Comparison of ENCODE assay signal across 10 mouse cellular contexts in the genomic region with DNA sequence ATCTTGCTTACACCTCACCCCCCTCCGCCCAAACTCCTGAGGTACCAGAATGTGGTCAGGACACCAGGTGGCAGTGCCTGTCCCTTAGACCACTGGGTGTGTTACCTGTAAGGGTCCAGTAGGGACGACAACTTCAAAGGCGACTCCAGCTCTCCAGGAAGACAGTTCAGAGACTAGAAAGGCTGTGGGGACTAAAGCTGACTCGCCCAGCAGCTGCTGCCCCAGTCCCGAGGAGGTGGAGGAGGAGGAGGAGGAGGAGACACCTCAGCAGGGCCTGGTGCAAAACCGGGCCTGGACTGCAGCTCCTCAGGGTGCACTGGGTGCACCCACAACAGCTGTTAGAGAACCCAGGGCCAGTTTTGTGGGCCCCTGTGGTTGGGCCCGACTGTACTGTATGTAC. TPM values are rescaled to one million over a fixed set of nuclear protein-coding genes. Genes with fewer than 3 reads are reported as not detected.
A peak's percentile ranks its signal among the peaks of the same experiment; 100 is the strongest.
DNase-seq lines count a peak whose midpoint lies in the region; ATAC-seq and TF ChIP-seq lines count a peak whose summit lies in the region.
"Had no signal": no experiment of that assay in that cellular context is flagged by ENCODE, and none has a peak within 500 bp of the region (broad histone marks: within the 10 kb centered on the region; RNA-seq: fewer than 3 reads in every experiment).

Gene Sytl1 (minus strand): TSS at position 232 of the 400 bp plus-strand sequence.

- WGBS in kidney, adult 2 months, result 32% methylated on average over 7 of the region's 7 CpGs
- 32% methylated on average over 7 of the region's 7 CpGs for WGBS in intestine, embryonic 15.5 days
- 15% methylated on average over 7 of the region's 7 CpGs for WGBS in small intestine, adult 2 months
- 42% methylated on average over 7 of the region's 7 CpGs for WGBS in forebrain, embryonic 15.5 days

- H3K27ac ChIP-seq in kidney, adult 2 months (ENCODE audit: insufficient read depth, low read depth, low read length), result no peak within 1 kb of the TSS
- peak within 1 kb of the TSS; percentile 42 for H3K27ac ChIP-seq in ES-Bruce4 (ENCODE audit: insufficient read depth, low read length)
- H3K27ac ChIP-seq in intestine, embryonic 15.5 days, result no peak within 1 kb of the TSS
- H3K27ac ChIP-seq in small intestine, adult 2 months (ENCODE audit: insufficient read depth, low read depth, low read length), result peak within 1 kb of the TSS; percentile 10; the same call in 1 of the 2 replicates
- no peak within 1 kb of the TSS for H3K27ac ChIP-seq in forebrain, embryonic 15.5 days (replicated peaks)
- H3K27ac ChIP-seq: neural tube, embryonic 12.5 days had no signal

- no peak within 1 kb of the TSS for H3K4me2 ChIP-seq in intestine, embryonic 15.5 days (replicated peaks)
- no peak within 1 kb of the TSS for H3K4me2 ChIP-seq in forebrain, embryonic 15.5 days (replicated peaks)
- H3K4me2 ChIP-seq: neural tube, embryonic 12.5 days had no signal

- 0 out of 2 replicates have a peak, but pooled peaks have one; percentile 24 for TF ChIP-seq CTCF in kidney, adult 2 months (conservative IDR thresholded peaks at IDR 0.05; ENCODE audit: insufficient read depth, insufficient read length, low read depth, low read length)
- TF ChIP-seq CTCF in ES-Bruce4 (IDR thresholded peaks at IDR 0.05; ENCODE audit: low read depth, low read length), result peak; percentile 0
- no peak for TF ChIP-seq CTCF in small intestine, adult 2 months (IDR thresholded peaks at IDR 0.05; ENCODE audit: extremely low read depth, insufficient read length, insufficient replicate concordance, low read depth, low read length)

- no peaks in the 10 kb centered on the region for H3K4me1 ChIP-seq in kidney, adult 2 months (ENCODE audit: control insufficient read depth, insufficient read depth, low read length)
- peaks cover 4% of the 10 kb centered on the region for H3K4me1 ChIP-seq in ES-Bruce4 (ENCODE audit: control insufficient read depth, insufficient read depth, low read length)
- H3K4me1 ChIP-seq in intestine, embryonic 15.5 days (replicated peaks), result peaks cover 4% of the 10 kb centered on the region; the same call in 1 of the 2 replicates
- H3K4me1 ChIP-seq in small intestine, adult 2 months (ENCODE audit: control insufficient read depth, insufficient read depth, insufficient read length, low read length), result peaks cover 5% of the 10 kb centered on the region
- H3K4me1 ChIP-seq in forebrain, embryonic 15.5 days, result no peaks in the 10 kb centered on the region
- H3K4me1 ChIP-seq: neural tube, embryonic 12.5 days had no signal

- TF ChIP-seq EP300 in ES-Bruce4 (IDR thresholded peaks at IDR 0.05; ENCODE audit: insufficient read depth, low read depth, low read length), result no peak

- H3K9me3 ChIP-seq in ES-Bruce4 (replicated peaks; ENCODE audit: control insufficient read depth, insufficient read depth, low read length, poor library complexity, severe bottlenecking), result no peaks in the 10 kb centered on the region
- H3K9me3 ChIP-seq in intestine, embryonic 15.5 days, result no peaks in the 10 kb centered on the region
- H3K9me3 ChIP-seq in forebrain, embryonic 15.5 days, result no peaks in the 10 kb centered on the region

- TF ChIP-seq POLR2A in kidney, adult 2 months (IDR thresholded peaks at IDR 0.05; ENCODE audit: low read depth, low read length), result no peak
- no peak for TF ChIP-seq POLR2A in ES-Bruce4 (IDR thresholded peaks at IDR 0.05; ENCODE audit: insufficient read depth, low read length)
- no peak; the same call in 1 of the 2 replicates for TF ChIP-seq POLR2A in small intestine, adult 2 months (IDR thresholded peaks at IDR 0.05; ENCODE audit: low read depth, low read length)

- peak within 1 kb of the TSS; percentile 36 for H3K4me3 ChIP-seq in kidney, adult 2 months (ENCODE audit: insufficient read depth, low read depth, low read length)
- peak within 1 kb of the TSS; percentile 55 for H3K4me3 ChIP-seq in ES-Bruce4 (ENCODE audit: low read depth, low read length)
- H3K4me3 ChIP-seq in intestine, embryonic 15.5 days (replicated peaks), result no peak within 1 kb of the TSS
- peak within 1 kb of the TSS; percentile 51 for H3K4me3 ChIP-seq in small intestine, adult 2 months (ENCODE audit: low read depth, low read length)
- no peak within 1 kb of the TSS for H3K4me3 ChIP-seq in forebrain, embryonic 15.5 days
- H3K4me3 ChIP-seq: neural tube, embryonic 12.5 days had no signal

- DNase-seq in kidney, adult 2 months, result peak; percentile 36
- no peak for DNase-seq in kidney, adult 9 months
- no peak for DNase-seq in layer of hippocampus, adult 9-11 months
- no peak for DNase-seq in right cerebral cortex, postnatal 10 days (ENCODE audit: low spot score in 2 of 2)
- DNase-seq: cerebellum, postnatal 10 days had no signal

- H3K27me3 ChIP-seq in kidney, adult 2 months (replicated peaks; ENCODE audit: control insufficient read depth, insufficient read depth, low read length), result no peaks in the 10 kb centered on the region
- no peaks in the 10 kb centered on the region for H3K27me3 ChIP-seq in ES-Bruce4 (ENCODE audit: control insufficient read depth, insufficient read depth, low read length, poor library complexity, severe bottlenecking)
- H3K27me3 ChIP-seq in intestine, embryonic 15.5 days (replicated peaks), result no peaks in the 10 kb centered on the region
- no peaks in the 10 kb centered on the region for H3K27me3 ChIP-seq in small intestine, adult 2 months (ENCODE audit: control insufficient read depth, insufficient read depth, low read length)
- H3K27me3 ChIP-seq in forebrain, embryonic 15.5 days, result no peaks in the 10 kb centered on the region

- ATAC-seq in intestine, embryonic 15.5 days, result peak; percentile 47; the same call in 1 of the 2 replicates
- no peak for ATAC-seq in forebrain, embryonic 15.5 days (replicated peaks)

- peak within 1 kb of the TSS; percentile 17 for H3K9ac ChIP-seq in ES-Bruce4 (ENCODE audit: low read depth, poor library complexity, severe bottlenecking)
- no peak within 1 kb of the TSS for H3K9ac ChIP-seq in intestine, embryonic 15.5 days
- no peak within 1 kb of the TSS for H3K9ac ChIP-seq in forebrain, embryonic 15.5 days (replicated peaks)
- H3K9ac ChIP-seq: neural tube, embryonic 12.5 days had no signal

- H3K36me3 ChIP-seq in kidney, adult 2 months (ENCODE audit: control insufficient read depth, insufficient read depth, low read length), result no peaks in the 10 kb centered on the region
- H3K36me3 ChIP-seq in ES-Bruce4 (ENCODE audit: control insufficient read depth, insufficient read depth, low read length, poor library complexity, severe bottlenecking), result peaks cover 11% of the 10 kb centered on the region
- H3K36me3 ChIP-seq in intestine, embryonic 15.5 days, result peaks cover 34% of the 10 kb centered on the region
- H3K36me3 ChIP-seq in small intestine, adult 2 months (ENCODE audit: control insufficient read depth, insufficient read depth, low read length), result peaks cover 28% of the 10 kb centered on the region
- H3K36me3 ChIP-seq in forebrain, embryonic 15.5 days, result peaks cover 42% of the 10 kb centered on the region

RNA-seq across cellular contexts. Expression of gene Sytl1, which starts in this region (rescaled TPM):
- polyA plus RNA-seq in kidney, adult 2 months (2012; rRNA removed), result 5.9 TPM in 2 replicates
- 12.6 and 15.2 TPM in 2 replicates for polyA plus RNA-seq in ES-Bruce4 (2011; ENCODE audit: insufficient read depth, insufficient read length, low read depth, missing spikeins)
- 2.7 and 3.0 TPM in 2 replicates for polyA plus RNA-seq in intestine, embryonic 15.5 days (2015; fragmentation: Nextera tagmentation; extraction: Ambion mirVana)
- 10.9 and 12.7 TPM in 2 replicates for polyA plus RNA-seq in small intestine, adult 2 months (2012; rRNA removed)
- 0.29 and 0.61 TPM in 2 replicates for polyA plus RNA-seq in forebrain, embryonic 15.5 days (2015; fragmentation: Nextera tagmentation; extraction: Ambion mirVana)

Comparison
In these comparisons a context has a peak if more than half of its experiments do, and no peak if none do; other contexts are left out.
1. H3K27ac ChIP-seq: peak in ES-Bruce4 (single experiment) and small intestine, adult 2 months (single experiment); none in kidney, adult 2 months (single experiment), intestine, embryonic 15.5 days (single experiment) and forebrain, embryonic 15.5 days (single experiment).
2. H3K4me3 ChIP-seq: peak in kidney, adult 2 months (single experiment), ES-Bruce4 (single experiment) and small intestine, adult 2 months (single experiment); none in intestine, embryonic 15.5 days (single experiment) and forebrain, embryonic 15.5 days (single experiment).